Mouse (Mus musculus): ENCODE measurements around the gene Pdlim1. TPM values are rescaled to one million over a fixed set of nuclear protein-coding genes. Genes with fewer than 3 reads are reported as not detected.

Gene Pdlim1
- polyA plus RNA-seq, 1 experiment = 133 TPM

DNA sequence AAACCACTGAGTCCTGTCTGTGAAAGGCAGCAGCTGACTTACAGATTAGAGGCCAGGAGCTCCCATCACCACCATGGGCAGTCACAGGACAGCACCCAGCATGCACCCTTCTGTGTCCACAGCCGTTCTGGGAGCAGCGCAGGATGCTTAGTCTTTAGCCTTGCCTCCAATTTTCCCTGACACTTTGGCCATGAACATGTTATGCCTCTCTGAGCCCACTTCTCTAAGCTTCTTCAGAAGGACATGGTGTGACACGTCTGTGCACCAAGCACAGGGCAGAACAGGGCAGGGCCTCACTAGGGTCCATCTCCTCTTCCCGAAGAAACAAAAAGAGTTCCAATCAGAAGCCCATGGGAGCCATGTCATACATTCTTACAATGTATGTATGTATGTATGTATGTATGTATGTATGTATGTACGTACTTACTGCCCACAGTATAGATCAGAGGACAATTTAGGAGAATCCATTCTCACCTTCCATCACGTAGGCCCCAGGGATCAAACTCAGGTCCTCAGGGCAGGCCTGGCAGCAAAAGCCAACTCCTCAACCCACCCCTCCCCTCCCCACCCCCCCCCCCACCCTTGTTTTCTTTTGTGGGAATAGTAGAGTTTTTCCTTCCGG lies 24.9 kb downstream of the Pdlim1 start:
- no peaks in the 10 kb centered on the region for H3K27me3 ChIP-seq (ENCODE audit: control insufficient read depth, insufficient read depth, low read length)
- no peaks in the 10 kb centered on the region for H3K4me1 ChIP-seq (replicated peaks; ENCODE audit: control insufficient read depth, insufficient read depth, low read length)
- peaks cover 28% of the 10 kb centered on the region for H3K36me3 ChIP-seq (ENCODE audit: control insufficient read depth, insufficient read depth, low read length)
- no peak overlapping the region for H3K4me3 ChIP-seq (ENCODE audit: control insufficient read depth, insufficient read depth, low read length)
- no peak for DNase-seq
- 93% methylated on average over 7 of the region's 7 CpGs for WGBS
- TF ChIP-seq CTCF (IDR thresholded peaks at IDR 0.05; ENCODE audit: borderline replicate concordance, control insufficient read depth, extremely low read depth, insufficient read depth, low read length, poor library complexity) (no peak), POLR2A (IDR thresholded peaks at IDR 0.05; ENCODE audit: control insufficient read depth, extremely low read depth, insufficient read depth, low read length, poor library complexity) (no peak)
- H3K27ac ChIP-seq (ENCODE audit: control insufficient read depth, insufficient read depth, low read length) = no peak overlapping the region

DNA sequence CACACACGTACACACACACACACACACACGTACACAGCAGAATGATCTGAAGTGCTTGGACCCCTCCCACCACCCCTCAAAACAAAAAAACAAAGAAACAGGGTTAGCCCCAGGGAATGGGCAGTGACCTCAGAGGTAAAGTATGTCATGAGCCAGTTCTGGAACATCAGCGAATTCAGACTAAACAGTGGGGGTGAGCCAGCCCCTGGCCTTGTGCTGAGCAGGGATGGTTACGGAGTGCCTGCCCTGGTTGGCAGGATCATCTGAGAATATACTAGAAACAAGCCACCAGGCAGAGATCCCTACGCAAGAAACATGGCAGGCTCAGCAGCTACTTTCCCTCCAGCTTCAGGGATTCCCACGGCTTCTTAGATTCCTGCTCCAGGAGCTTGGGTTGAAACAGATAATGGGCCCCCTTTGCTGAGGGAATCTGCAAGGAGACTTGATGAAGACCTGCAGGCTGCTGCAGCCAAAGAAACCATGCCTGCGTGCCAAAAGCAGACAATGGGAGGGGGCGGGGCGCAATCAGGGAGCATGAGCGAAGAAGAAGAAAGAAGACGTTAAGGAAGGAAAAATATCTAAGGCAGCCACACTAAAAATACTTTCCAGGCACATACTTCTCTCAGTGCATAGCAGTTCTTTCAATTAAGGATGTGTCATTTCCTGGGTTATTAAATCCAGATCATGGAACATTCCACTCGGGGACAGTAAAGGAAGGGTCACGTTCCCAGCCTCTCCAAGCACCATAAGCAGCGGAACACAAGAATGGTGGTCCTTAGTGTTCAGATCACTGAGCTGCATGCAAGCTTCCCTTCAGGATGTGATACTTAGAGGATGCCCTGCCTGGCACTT lies 30.6 kb downstream of the Pdlim1 start:
- no peak for DNase-seq
- no peak for TF ChIP-seq POLR2A (IDR thresholded peaks at IDR 0.05; ENCODE audit: control insufficient read depth, extremely low read depth, insufficient read depth, low read length, poor library complexity)
- Histone ChIP-seq H3K27me3 (ENCODE audit: control insufficient read depth, insufficient read depth, low read length) (no peaks in the 10 kb centered on the region), H3K4me3 (ENCODE audit: control insufficient read depth, insufficient read depth, low read length) (no peak overlapping the region), H3K4me1 (replicated peaks; ENCODE audit: control insufficient read depth, insufficient read depth, low read length) (no peaks in the 10 kb centered on the region), H3K36me3 (ENCODE audit: control insufficient read depth, insufficient read depth, low read length) (peaks cover 9% of the 10 kb centered on the region), H3K27ac (ENCODE audit: control insufficient read depth, insufficient read depth, low read length) (no peak overlapping the region)
- 94% methylated on average over 14 of the region's 14 CpGs for WGBS

- H3K4me3 ChIP-seq (ENCODE audit: control insufficient read depth, insufficient read depth, low read length) = no peak overlapping the region
- H3K4me1 ChIP-seq (replicated peaks; ENCODE audit: control insufficient read depth, insufficient read depth, low read length) = no peaks in the 10 kb centered on the region
- DNase-seq = no peak
- no peaks in the 10 kb centered on the region for H3K27me3 ChIP-seq (ENCODE audit: control insufficient read depth, insufficient read depth, low read length)
- peaks cover 9% of the 10 kb centered on the region for H3K36me3 ChIP-seq (ENCODE audit: control insufficient read depth, insufficient read depth, low read length)
- no peak overlapping the region for H3K27ac ChIP-seq (ENCODE audit: control insufficient read depth, insufficient read depth, low read length)
- WGBS = 73% methylated on average over 6 of the region's 6 CpGs
- TF ChIP-seq POLR2A (IDR thresholded peaks at IDR 0.05; ENCODE audit: control insufficient read depth, extremely low read depth, insufficient read depth, low read length, poor library complexity) = no peak
- TF ChIP-seq CTCF (IDR thresholded peaks at IDR 0.05; ENCODE audit: borderline replicate concordance, control insufficient read depth, extremely low read depth, insufficient read depth, low read length, poor library complexity) = no peak
Observed at GRCm38 (mm10) chr19:40240360-40240759, 31.3 kb downstream of the Pdlim1 start.

- 43% methylated on average over 6 of the region's 6 CpGs for WGBS
- Histone ChIP-seq H3K4me1 (replicated peaks; ENCODE audit: control insufficient read depth, insufficient read depth, low read length) (no peaks in the 10 kb centered on the region), H3K27me3 (ENCODE audit: control insufficient read depth, insufficient read depth, low read length) (no peaks in the 10 kb centered on the region), H3K4me3 (ENCODE audit: control insufficient read depth, insufficient read depth, low read length) (no peak overlapping the region), H3K27ac (ENCODE audit: control insufficient read depth, insufficient read depth, low read length) (no peak overlapping the region), H3K36me3 (ENCODE audit: control insufficient read depth, insufficient read depth, low read length) (peaks cover 9% of the 10 kb centered on the region)
- DNase-seq = no peak
- no peak for TF ChIP-seq POLR2A (IDR thresholded peaks at IDR 0.05; ENCODE audit: control insufficient read depth, extremely low read depth, insufficient read depth, low read length, poor library complexity)
- no peak for TF ChIP-seq CTCF (IDR thresholded peaks at IDR 0.05; ENCODE audit: borderline replicate concordance, control insufficient read depth, extremely low read depth, insufficient read depth, low read length, poor library complexity)
Observed at GRCm38 (mm10) chr19:40238175-40238850, 33.3 kb downstream of the Pdlim1 start.

DNA sequence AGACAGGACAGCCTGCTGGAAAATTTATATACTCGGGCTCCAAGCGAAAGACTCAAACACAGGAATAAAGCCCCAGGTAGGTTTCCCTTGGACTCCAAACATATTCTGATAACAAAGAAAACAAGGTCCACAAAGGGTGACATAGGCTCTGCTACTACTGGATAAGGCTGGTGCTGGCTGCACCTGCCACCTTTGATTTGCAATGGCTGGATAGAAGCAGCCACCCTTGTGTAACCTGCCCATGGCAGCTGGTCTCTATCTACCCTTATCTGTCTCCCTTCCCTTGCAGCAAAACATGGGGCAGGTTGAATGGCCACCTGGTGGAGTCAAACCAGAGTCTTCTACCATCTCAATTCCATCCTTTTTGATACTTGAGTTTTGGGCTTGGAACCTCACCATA lies 39.1 kb downstream of the Pdlim1 start:
- 97% methylated on average over 2 of the region's 2 CpGs for whole genome bisulfite sequencing
- TF ChIP-seq CTCF (IDR thresholded peaks at IDR 0.05; ENCODE audit: borderline replicate concordance, control insufficient read depth, extremely low read depth, insufficient read depth, low read length, poor library complexity) = no peak
- no peak for TF ChIP-seq POLR2A (IDR thresholded peaks at IDR 0.05; ENCODE audit: control insufficient read depth, extremely low read depth, insufficient read depth, low read length, poor library complexity)
- Histone ChIP-seq H3K27me3 (ENCODE audit: control insufficient read depth, insufficient read depth, low read length) (no peaks in the 10 kb centered on the region), H3K4me3 (ENCODE audit: control insufficient read depth, insufficient read depth, low read length) (no peak overlapping the region), H3K36me3 (ENCODE audit: control insufficient read depth, insufficient read depth, low read length) (peaks cover 16% of the 10 kb centered on the region), H3K27ac (ENCODE audit: control insufficient read depth, insufficient read depth, low read length) (no peak overlapping the region), H3K4me1 (replicated peaks; ENCODE audit: control insufficient read depth, insufficient read depth, low read length) (no peaks in the 10 kb centered on the region)
- DNase-seq = no peak

- Histone ChIP-seq H3K36me3 (ENCODE audit: control insufficient read depth, insufficient read depth, low read length) (peaks cover 16% of the 10 kb centered on the region), H3K27me3 (ENCODE audit: control insufficient read depth, insufficient read depth, low read length) (no peaks in the 10 kb centered on the region), H3K27ac (ENCODE audit: control insufficient read depth, insufficient read depth, low read length) (no peak overlapping the region), H3K4me1 (replicated peaks; ENCODE audit: control insufficient read depth, insufficient read depth, low read length) (no peaks in the 10 kb centered on the region), H3K4me3 (ENCODE audit: control insufficient read depth, insufficient read depth, low read length) (no peak overlapping the region)
- 86% methylated on average over 7 of the region's 7 CpGs for WGBS
- no peak for DNase-seq
- TF ChIP-seq POLR2A (IDR thresholded peaks at IDR 0.05; ENCODE audit: control insufficient read depth, extremely low read depth, insufficient read depth, low read length, poor library complexity) (no peak), CTCF (IDR thresholded peaks at IDR 0.05; ENCODE audit: borderline replicate concordance, control insufficient read depth, extremely low read depth, insufficient read depth, low read length, poor library complexity) (no peak; the same call in 1 of the 2 replicates)
Observed at GRCm38 (mm10) chr19:40231825-40232541, 39.7 kb downstream of the Pdlim1 start.
